Mouse (Mus musculus): Measurements from ENCODE around the gene Cyp26a1. TPM values are rescaled to one million over a fixed set of nuclear protein-coding genes. Genes with fewer than 3 reads are reported as not detected.

The Cyp26a1 gene
- total RNA-seq, 2 experiments from 2014 or later, result 0.22 TPM; not detected in 1

DNA sequence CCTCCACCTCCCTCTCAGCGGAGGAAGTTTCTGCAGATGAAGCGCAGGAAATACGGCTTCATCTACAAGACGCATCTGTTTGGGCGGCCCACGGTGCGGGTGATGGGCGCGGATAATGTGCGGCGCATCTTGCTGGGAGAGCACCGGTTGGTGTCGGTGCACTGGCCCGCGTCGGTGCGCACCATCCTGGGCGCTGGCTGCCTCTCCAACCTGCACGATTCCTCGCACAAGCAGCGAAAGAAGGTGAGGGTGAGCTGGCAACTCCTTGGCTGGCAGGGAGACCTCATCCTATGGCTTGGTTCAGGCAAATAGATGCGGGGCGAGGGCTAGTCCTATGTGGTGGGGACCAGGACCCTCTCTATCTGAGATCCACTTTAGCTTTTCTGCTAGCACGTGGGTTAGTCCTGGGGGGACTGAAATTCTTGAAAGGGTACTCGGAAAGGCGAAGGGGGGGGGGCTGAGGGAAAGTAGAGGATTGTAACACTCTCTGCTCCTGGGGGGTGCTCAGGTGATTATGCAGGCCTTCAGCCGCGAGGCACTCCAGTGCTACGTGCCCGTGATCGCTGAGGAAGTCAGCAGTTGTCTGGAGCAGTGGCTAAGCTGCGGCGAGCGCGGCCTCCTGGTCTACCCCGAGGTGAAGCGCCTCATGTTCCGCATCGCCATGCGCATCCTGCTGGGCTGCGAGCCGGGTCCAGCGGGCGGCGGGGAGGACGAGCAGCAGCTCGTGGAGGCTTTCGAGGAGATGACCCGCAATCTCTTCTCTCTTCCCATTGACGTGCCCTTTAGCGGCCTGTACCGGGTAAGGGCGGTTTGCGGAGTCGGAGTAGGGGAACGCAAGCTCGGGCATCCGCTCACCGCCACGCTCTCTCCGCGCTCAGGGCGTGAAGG, 919 bp downstream of the Cyp26a1 start:
- ATAC-seq (replicated peaks; ENCODE audit: poor library complexity), result 0 out of 2 replicates have a peak, but pooled peaks have one; percentile 24

DNA sequence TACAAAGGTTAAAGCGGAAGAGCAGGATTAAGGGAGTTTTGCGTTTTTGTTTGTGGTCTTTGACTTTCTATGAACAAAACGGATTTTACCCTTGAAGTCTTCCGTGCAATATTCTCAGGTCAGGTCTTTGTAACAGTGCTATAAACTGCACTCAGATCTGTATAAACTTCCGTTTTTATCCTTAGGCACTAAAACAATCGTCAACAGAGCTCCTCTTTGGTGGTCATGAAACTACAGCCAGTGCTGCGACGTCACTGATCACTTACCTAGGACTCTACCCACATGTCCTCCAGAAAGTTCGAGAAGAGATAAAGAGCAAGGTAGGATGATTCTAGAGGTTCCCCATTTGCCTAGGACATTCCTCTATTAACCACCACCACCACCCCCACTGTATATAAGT, 2.1 kb downstream of the Cyp26a1 start:
- no peak for ATAC-seq (replicated peaks; ENCODE audit: poor library complexity)

DNA sequence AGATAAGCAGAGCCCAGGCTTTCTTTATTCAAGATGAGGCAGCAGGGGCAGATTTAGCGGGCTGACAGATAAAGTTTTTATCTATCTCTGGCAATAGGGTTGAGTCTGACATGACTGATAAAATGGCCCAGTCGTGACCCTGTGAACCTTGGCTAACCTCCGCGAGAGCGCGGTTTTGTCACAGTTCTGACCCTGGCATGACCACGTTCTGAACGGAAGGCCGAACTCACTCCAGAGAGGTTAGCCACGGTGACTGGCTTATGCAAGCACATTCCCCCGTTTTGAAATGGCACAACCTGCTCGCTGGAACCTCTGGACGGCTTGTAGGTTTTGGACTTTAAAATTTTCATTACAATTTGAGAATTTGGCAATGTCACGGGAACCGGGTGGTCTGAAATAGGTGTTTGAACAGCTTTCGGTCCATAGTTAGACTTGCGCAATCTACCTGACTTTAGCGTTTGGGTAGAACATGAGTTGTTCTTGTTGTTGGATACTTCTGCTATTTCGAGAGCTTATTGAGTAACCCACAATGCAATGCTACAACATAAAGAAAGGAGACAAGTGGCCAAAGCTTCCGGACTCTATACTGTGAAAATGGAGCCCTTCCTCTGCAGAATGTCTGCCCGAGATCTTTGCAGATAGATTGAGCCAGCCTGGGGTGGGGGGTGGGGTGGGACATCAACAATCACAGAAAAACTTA, 4.9 kb downstream of the Cyp26a1 start:
- ATAC-seq (replicated peaks; ENCODE audit: poor library complexity), result peak; percentile 43

GRCm38 (mm10) chr19:37703902-37704509, 6.4 kb downstream of the Cyp26a1 start:
- peak; percentile 80 for ATAC-seq (replicated peaks; ENCODE audit: poor library complexity)

GRCm38 (mm10) chr19:37705722-37706121, 8.1 kb downstream of the Cyp26a1 start:
- no peak for ATAC-seq (replicated peaks; ENCODE audit: poor library complexity)

GRCm38 (mm10) chr19:37714681-37715080, 17.1 kb downstream of the Cyp26a1 start:
- ATAC-seq (replicated peaks; ENCODE audit: poor library complexity), result peak; percentile 54

DNA sequence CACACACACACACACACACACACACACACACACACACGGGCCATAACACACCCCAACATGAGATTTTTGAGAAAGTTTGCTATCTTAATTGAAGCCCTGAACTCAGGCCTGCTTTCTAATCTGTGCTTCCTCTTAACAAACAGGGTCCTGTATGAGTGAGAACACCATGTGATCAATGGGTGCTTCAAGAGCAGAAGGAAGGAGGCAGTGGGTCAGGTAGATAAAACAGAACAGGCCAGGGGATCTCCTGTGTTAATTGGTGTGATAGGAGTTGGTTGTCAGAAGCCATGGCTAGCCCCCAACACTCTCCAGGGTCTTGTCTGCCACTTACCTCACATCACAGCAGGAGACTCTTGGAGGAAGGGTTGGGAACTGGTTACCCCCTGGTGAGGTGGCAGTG, 18.4 kb downstream of the Cyp26a1 start:
- ATAC-seq (replicated peaks; ENCODE audit: poor library complexity), result no peak

DNA sequence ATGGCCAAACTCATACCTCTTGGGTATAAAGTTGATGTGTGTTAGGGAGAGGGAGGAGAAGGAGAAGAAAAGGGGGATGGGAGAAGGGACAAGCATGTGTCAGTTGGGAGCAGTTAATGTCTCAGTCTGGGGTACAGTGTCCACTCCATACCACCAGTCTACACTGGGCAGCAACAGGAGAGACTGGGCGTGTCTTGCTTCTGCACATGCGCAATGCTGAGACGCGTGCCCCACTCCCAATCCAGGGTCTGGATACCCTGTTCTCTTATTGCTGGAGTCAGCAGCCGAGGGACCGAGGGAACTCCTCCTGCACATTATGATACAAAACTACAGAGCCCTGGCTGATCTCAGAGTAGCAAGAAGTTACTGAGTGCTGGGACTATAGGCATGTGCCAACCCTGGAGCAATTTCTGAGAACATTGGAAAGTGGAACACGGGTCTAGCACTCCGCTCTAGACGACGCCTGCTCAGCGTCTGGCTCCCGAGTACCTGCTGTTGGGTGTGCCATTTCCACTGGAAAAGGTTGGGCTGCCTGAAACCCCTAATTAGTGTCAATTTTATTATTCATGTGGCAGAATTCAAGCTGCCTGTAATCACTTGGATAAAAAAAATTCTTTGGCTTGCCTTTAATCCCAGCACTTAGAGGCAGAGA, 19.1 kb downstream of the Cyp26a1 start:
- ATAC-seq (replicated peaks; ENCODE audit: poor library complexity), result no peak

- ATAC-seq (replicated peaks; ENCODE audit: poor library complexity), result no peak
Measured at GRCm38 (mm10) chr19:37719166-37719565, 21.6 kb downstream of the Cyp26a1 start.

GRCm38 (mm10) chr19:37724591-37724990, 27.0 kb downstream of the Cyp26a1 start:
- no peak for ATAC-seq (replicated peaks; ENCODE audit: poor library complexity)

GRCm38 (mm10) chr19:37726585-37726984, 29.0 kb downstream of the Cyp26a1 start:
- ATAC-seq (replicated peaks; ENCODE audit: poor library complexity), result no peak

DNA sequence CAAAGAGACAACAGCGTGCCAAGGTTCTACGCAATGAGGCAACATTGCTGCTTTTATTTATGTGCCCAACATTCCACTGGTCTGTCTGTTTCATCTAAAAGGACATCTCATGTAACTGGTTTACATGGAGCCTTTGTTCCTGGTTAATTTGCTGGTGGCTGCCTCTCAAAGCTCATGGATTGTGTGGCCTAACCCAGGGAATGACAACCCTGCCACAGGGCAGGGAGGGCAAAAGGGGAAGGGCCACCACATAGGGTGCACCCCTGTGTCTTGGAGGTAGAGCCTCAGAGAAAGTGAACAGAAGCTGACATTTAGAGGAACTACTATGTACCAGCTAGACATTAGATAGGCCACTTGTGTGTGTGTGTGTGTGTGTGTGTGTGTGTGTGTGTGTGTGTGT, 29.8 kb downstream of the Cyp26a1 start:
- no peak for ATAC-seq (replicated peaks; ENCODE audit: poor library complexity)

- ATAC-seq (replicated peaks; ENCODE audit: poor library complexity), result no peak
Measured at GRCm38 (mm10) chr19:37735426-37735825, 37.8 kb downstream of the Cyp26a1 start.

- no peak for ATAC-seq (replicated peaks; ENCODE audit: poor library complexity)
Measured at GRCm38 (mm10) chr19:37738575-37738974, 41.0 kb downstream of the Cyp26a1 start.

- ATAC-seq (replicated peaks; ENCODE audit: poor library complexity), result no peak
Measured at GRCm38 (mm10) chr19:37740043-37740442, 42.4 kb downstream of the Cyp26a1 start.

Other genes with a start within 250 kb of the Cyp26a1 start
- gene Exoc6, start 147.4 kb upstream of the Cyp26a1 start, total RNA-seq (2015), result 57.3 and 63.3 TPM in 2 replicates
- 75.7 and 84.5 TPM in 2 replicates for gene Exoc6, start 147.4 kb upstream of the Cyp26a1 start, total RNA-seq (2017)
- gene Cyp26c1, start 12.2 kb upstream of the Cyp26a1 start, total RNA-seq (2015), result not detected in 2 replicates
- gene Cyp26c1, start 12.2 kb upstream of the Cyp26a1 start, total RNA-seq (2017), result not detected in 2 replicates

Measured in megakaryocyte progenitor cell, adult 5-6 weeks (primary cell).